Mouse (Mus musculus): Measurements from ENCODE around the gene Olfr543. TPM values are rescaled to one million over a fixed set of nuclear protein-coding genes. Genes with fewer than 3 reads are reported as not detected.
A peak's percentile ranks its signal among the peaks of the same experiment; 100 is the strongest.

Gene Olfr543
- not detected in 2 replicates for total RNA-seq (2014; rRNA removed)
- 0.23 and 0.25 TPM in 2 replicates for polyA plus RNA-seq (2015; fragmentation: Nextera tagmentation; extraction: Ambion mirVana)

DNA sequence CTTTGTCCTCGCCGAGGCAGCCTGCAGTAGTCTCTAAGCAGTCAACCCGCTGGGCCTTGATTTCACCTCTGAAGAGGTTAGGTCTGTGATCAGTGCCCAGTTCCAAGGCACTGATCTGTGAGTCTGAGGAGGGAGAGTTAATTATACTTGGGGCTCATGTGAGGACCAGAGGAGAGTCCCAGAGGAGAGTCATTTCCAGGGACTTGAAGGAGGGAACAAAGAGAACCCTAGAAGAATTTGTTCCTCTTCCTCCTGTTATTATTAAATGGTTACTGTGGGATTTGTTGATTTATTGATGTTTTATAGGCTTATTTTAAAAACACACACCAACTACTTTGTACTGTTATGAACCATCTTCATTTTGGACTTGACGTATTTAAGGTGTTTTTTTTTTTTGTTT, at the start of gene Olfr543:
Gene Olfr543 (minus strand): TSS at position 101 of the 400 bp plus-strand sequence.
- no peak within 1 kb of the TSS for H3K27ac ChIP-seq (ENCODE audit: low read depth, low read length)
- TF ChIP-seq CTCF (IDR thresholded peaks at IDR 0.05; ENCODE audit: low read depth) = no peak
- no peak for DNase-seq
- no peak for ATAC-seq
- 96% methylated on average over 4 of the region's 4 CpGs for WGBS
- no peak within 1 kb of the TSS for H3K9ac ChIP-seq
- no peak within 1 kb of the TSS for H3K4me2 ChIP-seq (ENCODE audit: low read depth)
- H3K27me3 ChIP-seq (ENCODE audit: insufficient read depth, low read length) = no peaks in the 10 kb centered on the region
- H3K36me3 ChIP-seq (ENCODE audit: insufficient read depth) = no peaks in the 10 kb centered on the region
- H3K4me3 ChIP-seq (ENCODE audit: low read depth, low read length) = no peak within 1 kb of the TSS
- H3K9me3 ChIP-seq (ENCODE audit: low read length) = no peaks in the 10 kb centered on the region
- no peaks in the 10 kb centered on the region for H3K4me1 ChIP-seq (ENCODE audit: insufficient read depth)

- Histone ChIP-seq H3K27me3 (ENCODE audit: insufficient read depth, low read length) (no peaks in the 10 kb centered on the region), H3K4me1 (ENCODE audit: insufficient read depth) (no peaks in the 10 kb centered on the region), H3K4me2 (ENCODE audit: low read depth) (no peak overlapping the region), H3K9ac (no peak overlapping the region), H3K4me3 (ENCODE audit: low read depth, low read length) (no peak overlapping the region), H3K9me3 (ENCODE audit: low read length) (no peaks in the 10 kb centered on the region), H3K27ac (ENCODE audit: low read depth, low read length) (no peak overlapping the region), H3K36me3 (ENCODE audit: insufficient read depth) (no peaks in the 10 kb centered on the region)
- DNase-seq (no peak), ATAC-seq (no peak)
- 86% methylated on average over 1 of the region's 1 CpGs for WGBS
- no peak for TF ChIP-seq CTCF (IDR thresholded peaks at IDR 0.05; ENCODE audit: low read depth)
Observed at GRCm38 (mm10) chr7:102529052-102529451, 47.6 kb upstream of the Olfr543 start.

DNA sequence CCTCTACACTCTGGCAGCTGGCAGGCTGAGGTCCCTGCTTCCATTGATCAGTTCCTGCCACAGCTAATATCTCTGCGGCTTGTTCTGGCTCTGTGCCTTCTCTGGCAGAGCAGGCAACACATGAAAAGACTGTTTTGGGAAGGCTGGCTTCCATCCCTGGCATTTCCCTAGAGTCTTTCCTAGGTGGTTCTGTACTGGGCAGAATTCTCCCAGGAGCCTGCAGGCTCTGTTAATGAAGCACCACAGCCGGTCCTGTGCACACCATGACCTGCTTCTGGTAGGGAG, 35.5 kb upstream of the Olfr543 start:
- H3K9ac ChIP-seq = no peak overlapping the region
- no peaks in the 10 kb centered on the region for H3K36me3 ChIP-seq (ENCODE audit: insufficient read depth)
- no peaks in the 10 kb centered on the region for H3K9me3 ChIP-seq (ENCODE audit: low read length)
- ATAC-seq = 0 out of 2 replicates have a peak, but pooled peaks have one; percentile 13
- H3K4me2 ChIP-seq (ENCODE audit: low read depth) = no peak overlapping the region
- H3K4me1 ChIP-seq (ENCODE audit: insufficient read depth) = no peaks in the 10 kb centered on the region
- 32% methylated on average over 2 of the region's 2 CpGs for WGBS
- H3K4me3 ChIP-seq (ENCODE audit: low read depth, low read length) = no peak overlapping the region
- peak; percentile 42 for DNase-seq
- no peak for TF ChIP-seq CTCF (IDR thresholded peaks at IDR 0.05; ENCODE audit: low read depth)
- no peaks in the 10 kb centered on the region; the same call in 1 of the 2 replicates for H3K27me3 ChIP-seq (ENCODE audit: insufficient read depth, low read length)
- no peak overlapping the region for H3K27ac ChIP-seq (ENCODE audit: low read depth, low read length)

- no peak overlapping the region for H3K9ac ChIP-seq
- ATAC-seq (no peak), DNase-seq (peak; percentile 26)
- H3K4me1 ChIP-seq (ENCODE audit: insufficient read depth) = no peaks in the 10 kb centered on the region
- no peaks in the 10 kb centered on the region for H3K9me3 ChIP-seq (ENCODE audit: low read length)
- TF ChIP-seq CTCF (IDR thresholded peaks at IDR 0.05; ENCODE audit: low read depth) = no peak
- no peak overlapping the region for H3K4me2 ChIP-seq (ENCODE audit: low read depth)
- no peaks in the 10 kb centered on the region; the same call in 1 of the 2 replicates for H3K27me3 ChIP-seq (ENCODE audit: insufficient read depth, low read length)
- H3K36me3 ChIP-seq (ENCODE audit: insufficient read depth) = no peaks in the 10 kb centered on the region
- no peak overlapping the region for H3K4me3 ChIP-seq (ENCODE audit: low read depth, low read length)
- WGBS = 43% methylated on average over 10 of the region's 10 CpGs
- H3K27ac ChIP-seq (ENCODE audit: low read depth, low read length) = no peak overlapping the region
Observed at GRCm38 (mm10) chr7:102516261-102517050, 35.0 kb upstream of the Olfr543 start.

GRCm38 (mm10) chr7:102514144-102514543, 32.7 kb upstream of the Olfr543 start:
- no peak overlapping the region for H3K4me2 ChIP-seq (ENCODE audit: low read depth)
- no peaks in the 10 kb centered on the region for H3K4me1 ChIP-seq (ENCODE audit: insufficient read depth)
- no peak for TF ChIP-seq CTCF (IDR thresholded peaks at IDR 0.05; ENCODE audit: low read depth)
- 71% methylated on average over 4 of the region's 4 CpGs for WGBS
- H3K9ac ChIP-seq = no peak overlapping the region
- no peaks in the 10 kb centered on the region; the same call in 1 of the 2 replicates for H3K27me3 ChIP-seq (ENCODE audit: insufficient read depth, low read length)
- DNase-seq (no peak), ATAC-seq (no peak)
- H3K9me3 ChIP-seq (ENCODE audit: low read length) = no peaks in the 10 kb centered on the region
- no peak overlapping the region for H3K4me3 ChIP-seq (ENCODE audit: low read depth, low read length)
- no peak overlapping the region for H3K27ac ChIP-seq (ENCODE audit: low read depth, low read length)
- H3K36me3 ChIP-seq (ENCODE audit: insufficient read depth) = no peaks in the 10 kb centered on the region

GRCm38 (mm10) chr7:102512814-102513435, 31.4 kb upstream of the Olfr543 start:
- peak; percentile 98 for ATAC-seq
- H3K27ac ChIP-seq (ENCODE audit: low read depth, low read length) = no peak overlapping the region

GRCm38 (mm10) chr7:102511927-102512326, 30.4 kb upstream of the Olfr543 start:
- H3K27me3 ChIP-seq (ENCODE audit: insufficient read depth, low read length) = no peaks in the 10 kb centered on the region; the same call in 1 of the 2 replicates
- ATAC-seq (no peak), DNase-seq (no peak)
- H3K4me1 ChIP-seq (ENCODE audit: insufficient read depth) = no peaks in the 10 kb centered on the region
- no peaks in the 10 kb centered on the region for H3K9me3 ChIP-seq (ENCODE audit: low read length)
- no peaks in the 10 kb centered on the region for H3K36me3 ChIP-seq (ENCODE audit: insufficient read depth)
- no peak overlapping the region for H3K4me3 ChIP-seq (ENCODE audit: low read depth, low read length)
- WGBS = 92% methylated on average over 10 of the region's 10 CpGs
- no peak overlapping the region for H3K9ac ChIP-seq
- H3K4me2 ChIP-seq (ENCODE audit: low read depth) = no peak overlapping the region
- no peak overlapping the region for H3K27ac ChIP-seq (ENCODE audit: low read depth, low read length)
- no peak for TF ChIP-seq CTCF (IDR thresholded peaks at IDR 0.05; ENCODE audit: low read depth)

More at GRCm38 (mm10) chr7:102512814-102513435, 31.4 kb upstream of the Olfr543 start:
- TF ChIP-seq CTCF (IDR thresholded peaks at IDR 0.05; ENCODE audit: low read depth) = peak; percentile 91
- WGBS = 4% methylated on average over 54 of the region's 54 CpGs
- Histone ChIP-seq H3K36me3 (ENCODE audit: insufficient read depth) (no peaks in the 10 kb centered on the region), H3K9me3 (ENCODE audit: low read length) (no peaks in the 10 kb centered on the region), H3K9ac (peak overlapping the region; percentile 81), H3K4me2 (ENCODE audit: low read depth) (peak overlapping the region; percentile 95), H3K4me3 (ENCODE audit: low read depth, low read length) (peak overlapping the region; percentile 54), H3K4me1 (ENCODE audit: insufficient read depth) (no peaks in the 10 kb centered on the region), H3K27me3 (ENCODE audit: insufficient read depth, low read length) (no peaks in the 10 kb centered on the region; the same call in 1 of the 2 replicates)
- DNase-seq = peak; percentile 94

Data from forebrain, postnatal 0 days (tissue).